Mouse (Mus musculus): Measurements from ENCODE around the gene Cadm4.

- no peak for TF ChIP-seq MYOD1 (IDR thresholded peaks at IDR 0.05; ENCODE audit: control insufficient read depth, insufficient read length, low read depth)
- TF ChIP-seq CTCF (IDR thresholded peaks at IDR 0.05; ENCODE audit: control insufficient read depth, insufficient read depth, insufficient read length), result no peak
- TF ChIP-seq MYOG (IDR thresholded peaks at IDR 0.05; ENCODE audit: control insufficient read depth, extremely low read depth, insufficient read length), result no peak
- no peak for TF ChIP-seq CEBPB (IDR thresholded peaks at IDR 0.05; ENCODE audit: low read depth)
- TF ChIP-seq FOSL1 (IDR thresholded peaks at IDR 0.05; ENCODE audit: insufficient read depth, low read length, poor library complexity, severe bottlenecking), result no peak
- TF ChIP-seq MAX (IDR thresholded peaks at IDR 0.05), result no peak
Observed at GRCm38 (mm10) chr7:24544506-24544905, 62.7 kb downstream of the Cadm4 start.

All from C2C12 (cell line).